Mouse (Mus musculus) 3T3-L1 (cell line): ENCODE results near the gene Med14.

Experiments used
- DNase-seq: peaks from one replicate; pipeline ENCODE4 v3.0.0-alpha.2; 2015; ENCODE audit warnings: low read depth, low spot score

The Med14 gene

DNA sequence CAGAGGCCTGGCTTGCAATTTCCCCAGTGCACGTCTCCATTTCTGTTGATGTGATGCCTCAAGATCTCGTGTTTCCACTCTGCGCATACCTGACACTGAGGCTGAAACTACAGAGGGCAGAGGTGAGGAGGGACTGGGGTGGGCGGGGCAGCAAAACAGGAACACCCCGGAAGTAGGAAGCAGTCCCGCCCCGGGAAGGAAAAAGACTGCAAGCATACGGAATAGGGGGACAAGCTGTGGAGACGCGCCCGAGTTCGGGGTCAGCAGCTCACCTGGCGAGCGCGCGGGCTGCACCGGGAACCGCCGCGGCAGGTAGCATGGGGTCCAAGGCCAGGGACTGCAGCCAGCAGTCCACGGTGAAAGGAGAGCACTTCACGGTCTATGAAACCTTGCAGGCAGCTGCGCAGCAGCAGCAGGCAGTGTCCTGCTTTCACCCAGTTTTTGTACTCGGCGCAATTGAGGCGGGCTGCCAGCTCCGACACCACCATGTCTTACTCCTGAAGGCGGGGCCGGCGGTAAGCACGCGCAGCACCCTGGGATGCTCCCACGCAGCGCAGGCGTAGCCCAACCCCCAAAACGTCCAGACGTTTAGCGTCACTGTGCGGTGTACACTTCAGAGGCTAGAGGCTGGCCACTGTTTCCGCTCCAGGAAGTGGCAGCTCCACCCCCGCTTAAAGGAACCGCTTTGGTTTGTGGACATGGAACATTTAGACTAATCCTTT lies 88.7 kb downstream of the Med14 start, which contains the start of gene 1810030O07Rik:
Gene 1810030O07Rik, minus strand, starts transcription at position 615 of the 722 bp plus-strand sequence.
- peak; percentile 95 for DNase-seq

DNA sequence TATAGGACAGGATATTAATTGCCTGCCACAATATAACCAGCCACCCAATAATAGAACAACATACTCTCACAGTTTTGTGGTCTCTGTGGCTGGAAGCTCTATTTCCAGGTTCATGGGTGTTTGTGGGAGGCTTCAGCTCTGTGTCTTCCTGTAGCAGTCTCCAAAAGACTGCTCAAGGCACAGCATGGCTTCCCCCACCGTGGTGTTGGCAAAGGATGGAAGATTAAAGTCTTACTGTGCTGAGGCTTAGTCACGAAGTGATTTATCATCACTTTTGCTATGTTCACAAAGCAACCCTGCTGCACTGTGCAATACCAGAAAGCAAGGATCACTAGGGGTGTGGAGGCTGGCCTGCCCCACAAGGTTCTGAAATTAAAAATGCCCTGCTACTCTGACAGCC lies 108.0 kb downstream of the Med14 start:
- DNase-seq, result peak; percentile 6

DNA sequence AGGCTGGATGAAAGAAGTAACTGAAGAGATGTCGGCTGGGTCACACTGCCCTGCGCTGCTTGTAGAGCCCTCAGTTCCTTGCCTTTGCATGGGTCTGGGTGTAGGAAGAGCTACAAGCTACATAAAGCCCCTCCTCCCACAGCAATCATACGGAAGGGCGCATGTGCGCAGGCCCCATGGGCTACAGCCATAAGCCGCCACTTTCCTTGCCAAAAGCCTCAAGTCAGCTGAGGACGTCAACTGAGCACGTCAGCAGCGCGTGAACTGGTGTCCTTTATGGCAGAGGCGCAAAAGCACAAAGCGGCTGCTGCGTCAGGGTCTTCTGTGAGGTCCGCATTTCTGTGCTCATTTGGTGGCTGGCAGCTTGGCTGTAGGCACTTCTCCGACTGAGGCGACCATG lies 110.0 kb downstream of the Med14 start:
- no peak for DNase-seq

DNA sequence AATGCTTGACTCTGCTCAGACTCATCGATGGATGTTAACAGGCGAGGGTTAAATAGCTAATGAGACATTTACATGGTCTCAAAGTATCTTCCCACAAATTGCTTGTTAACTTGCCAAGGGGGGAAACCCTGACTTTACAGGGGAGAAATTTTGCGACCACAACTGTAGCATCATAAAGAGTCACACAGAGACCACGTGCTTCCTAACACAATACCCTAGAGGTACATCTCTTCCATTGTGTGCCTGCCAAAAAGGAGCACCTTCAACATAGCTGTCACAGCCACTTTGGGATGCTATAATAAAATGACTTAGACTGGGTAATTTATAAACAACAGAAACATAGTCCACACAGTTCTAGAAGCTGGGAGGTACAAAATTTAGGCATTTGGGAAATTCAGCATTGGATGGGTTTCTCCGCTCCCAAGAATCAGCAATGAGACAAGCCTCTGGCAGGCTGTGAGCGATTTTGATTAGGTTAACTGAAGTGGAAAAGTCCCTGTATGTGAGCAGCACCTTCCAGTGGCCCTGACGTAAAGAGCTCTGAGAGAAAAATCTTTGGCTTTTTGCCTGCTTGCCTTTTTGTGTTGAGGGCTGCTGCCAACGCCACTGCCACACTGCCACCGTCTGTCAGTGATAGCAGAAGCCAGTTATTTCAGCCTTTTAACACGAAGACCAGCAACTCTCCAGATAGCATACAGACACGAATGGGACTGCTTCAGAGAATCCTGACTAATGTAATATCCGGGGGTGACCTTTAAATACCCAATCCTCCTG lies 116.2 kb downstream of the Med14 start:
- no peak for DNase-seq

DNA sequence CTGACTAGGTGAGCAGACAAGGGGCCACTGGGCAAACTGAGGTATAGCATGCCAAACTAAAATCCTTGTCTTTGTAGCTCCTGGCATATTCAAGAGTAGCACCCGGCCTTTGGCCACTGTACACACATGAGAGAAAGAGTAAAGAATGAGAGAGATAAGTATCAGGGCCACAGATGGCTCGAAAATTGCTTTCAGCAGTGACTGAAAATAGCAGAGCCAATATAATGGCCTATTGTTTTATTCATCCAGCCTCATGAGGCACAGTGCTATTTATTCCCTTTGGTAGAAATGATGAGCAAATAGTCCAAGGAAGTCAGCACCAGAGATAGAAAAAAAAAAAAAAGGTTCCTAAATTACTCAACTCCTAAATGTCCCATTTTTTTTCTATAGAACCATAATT lies 116.9 kb downstream of the Med14 start:
- no peak for DNase-seq
